ENCODE assay signal across 24 mouse cellular contexts in genomic region chr2:27024136-27024535, GRCm38 (mm10). TPM values are rescaled to one million over a fixed set of nuclear protein-coding genes. Genes with fewer than 3 reads are reported as not detected.
DNase-seq lines count a peak whose midpoint lies in the region; ATAC-seq and TF ChIP-seq lines count a peak whose summit lies in the region.
"Had no signal": no experiment of that assay in that cellular context is flagged by ENCODE, and none has a peak within 500 bp of the region (broad histone marks: within the 10 kb centered on the region; RNA-seq: fewer than 3 reads in every experiment).

No protein-coding gene starts in this region.

- DNase-seq in cerebellum, adult 9-11 months: peak; percentile 28
- no peak for DNase-seq in layer of hippocampus, adult 2 months (ENCODE audit: low spot score in 2 of 2)
- no peak for DNase-seq in layer of hippocampus, adult 9-11 months
- peak; percentile 41 for DNase-seq in right cerebral cortex, adult 18-20 months
- no peak for DNase-seq in right cerebral cortex, postnatal 4 days
- no peak for DNase-seq in ovary, postnatal 10 days (ENCODE audit: low spot score)
- DNase-seq in gastrocnemius, postnatal 14 days: no peak
- DNase-seq: adrenal gland, adult 8-10 months; adrenal gland, postnatal 25 days; embryo, embryonic 11 days; forebrain, postnatal 0 days; gastrocnemius, adult 2 months; gastrocnemius, postnatal 25 days; heart, postnatal 14 days; heart, postnatal 4 days had no signal

- no peak for TF ChIP-seq CTCF in layer of hippocampus, adult 2 months (conservative IDR thresholded peaks at IDR 0.05)

- no peak for ATAC-seq in cerebellum, adult (ENCODE audit: insufficient number of reproducible peaks, low FRiP score, low TSS enrichment)
- ATAC-seq: activated CD4-positive, CD25-positive, alpha-beta regulatory T cell, adult 4 months; forebrain, embryonic 14.5 days; forebrain, postnatal 0 days had no signal

- H3K27ac ChIP-seq in layer of hippocampus, adult 2 months: peak overlapping the region; percentile 56
- H3K27ac ChIP-seq: embryonic facial prominence, embryonic 15.5 days; gastrocnemius, adult 2 months; heart, adult 2 months; heart, embryonic 10.5 days; heart, embryonic 13.5 days; hindbrain, embryonic 15.5 days had no signal

- intact Hi-C loops in gastrocnemius, postnatal 14 days (cut with DNase I; ENCODE audit: low total_unique reads): no loop called here

- no peak overlapping the region for H3K4me3 ChIP-seq in layer of hippocampus, adult 2 months
- H3K4me3 ChIP-seq: embryonic facial prominence, embryonic 15.5 days; gastrocnemius, adult 2 months; heart, adult 2 months; heart, embryonic 10.5 days; heart, embryonic 13.5 days; hindbrain, embryonic 15.5 days had no signal

RNA-seq across cellular contexts. Expression of gene Slc2a6, which starts 3.7 kb away (rescaled TPM):
- total RNA-seq in layer of hippocampus, adult 2 months (2021): 10 to 100 TPM; 38.4 to 42.3 TPM
- under 1 TPM; 0.11 to 0.62 TPM for total RNA-seq in gastrocnemius, postnatal 14 days (2021)
- total RNA-seq: gastrocnemius, adult 2 months had no signal

RNA-seq across cellular contexts. Expression of gene Cacfd1, which starts 14.4 kb away (rescaled TPM):
- total RNA-seq in layer of hippocampus, adult 2 months (2021): 10 to 100 TPM; 45.0 to 47.0 TPM
- total RNA-seq in gastrocnemius, postnatal 14 days (2021): 10 to 100 TPM; 21.2 to 21.4 TPM

RNA-seq across cellular contexts. Expression of gene Mymk, which starts 47.8 kb away (rescaled TPM):
- total RNA-seq in layer of hippocampus, adult 2 months (2021): under 1 TPM; 0.51 to 0.71 TPM
- 10 to 100 TPM; 30.5 to 36.4 TPM for total RNA-seq in gastrocnemius, postnatal 14 days (2021)
- total RNA-seq: adrenal gland, postnatal 25 days; ES-E14; forebrain, postnatal 0 days; heart, adult 2 months; heart, postnatal 14 days; heart, postnatal 4 days had no signal

RNA-seq across cellular contexts. Expression of gene Adamts13, which starts 50.9 kb away (rescaled TPM):
- total RNA-seq in layer of hippocampus, adult 2 months (2021): 1 to 10 TPM in 1 of 2 experiments, under 1 TPM in 1; 0.90 to 1.1 TPM
- not detected for total RNA-seq in gastrocnemius, postnatal 14 days (2021)
- total RNA-seq: adrenal gland, adult 8-10 months; adrenal gland, postnatal 25 days; ES-E14; forebrain, postnatal 0 days; gastrocnemius, adult 2 months; gastrocnemius, postnatal 25 days; heart, adult 2 months; heart, postnatal 14 days; heart, postnatal 4 days had no signal

RNA-seq across cellular contexts. Expression of gene Adamtsl2, which starts 55.0 kb away (rescaled TPM):
- 10 to 100 TPM; 12.8 to 18.1 TPM for total RNA-seq in layer of hippocampus, adult 2 months (2021)
- total RNA-seq in gastrocnemius, postnatal 14 days (2021): 10 to 100 TPM in 1 of 2 experiments, 1 to 10 TPM in 1; 6.3 to 10.5 TPM

Comparison
In these comparisons a context has a peak if more than half of its experiments do, and no peak if none do; other contexts are left out.
1. DNase-seq: peak in cerebellum, adult 9-11 months (single experiment) and right cerebral cortex, adult 18-20 months (single experiment); none in layer of hippocampus, adult 2 months (0 of 2), layer of hippocampus, adult 9-11 months (single experiment), right cerebral cortex, postnatal 4 days (single experiment), ovary, postnatal 10 days (single experiment) and gastrocnemius, postnatal 14 days (single experiment).
2. RNA of gene Slc2a6, which starts 3.7 kb away (total RNA-seq): 38.4 to 42.3 TPM in layer of hippocampus, adult 2 months; 0.11 to 0.62 TPM in gastrocnemius, postnatal 14 days; every median in the first group is over 10 times any median in the second.
3. RNA of gene Mymk, which starts 47.8 kb away (total RNA-seq): 30.5 to 36.4 TPM in gastrocnemius, postnatal 14 days; 0.51 to 0.71 TPM in layer of hippocampus, adult 2 months; every median in the first group is over 10 times any median in the second.